Mouse (Mus musculus): ENCODE data around the gene Chd4.

- TF ChIP-seq CTCF (IDR thresholded peaks at IDR 0.05; ENCODE audit: low read depth, low read length) = no peak
- TF ChIP-seq EP300 (IDR thresholded peaks at IDR 0.05; ENCODE audit: insufficient read depth, low read depth, low read length) = no peak
- TF ChIP-seq POLR2A (IDR thresholded peaks at IDR 0.05; ENCODE audit: insufficient read depth, low read length) = no peak
Measured at GRCm38 (mm10) chr6:125166051-125166751, 70.4 kb downstream of the Chd4 start, which contains the start of gene Gapdh.

Data from ES-Bruce4 (cell line).